Mouse (Mus musculus) macrophage (primary cell): ENCODE measurements around the gene Efna3. TPM values are rescaled to one million over a fixed set of nuclear protein-coding genes. Genes with fewer than 3 reads are reported as not detected.

ENCODE experiments used
- H3K27ac ChIP-seq: fragments of 350-480 bp; formaldehyde crosslinking; 2 replicates; pipeline ENCODE4 v1.9.0; 2021
- H3K36me3 ChIP-seq: fragments of 350-480 bp; formaldehyde crosslinking; 2 replicates; pipeline ENCODE4 v1.9.0; 2021; ENCODE audit errors: inconsistent target
- H3K4me3 ChIP-seq: fragments of 350-480 bp; formaldehyde crosslinking; 2 replicates; pipeline ENCODE4 v1.9.0; 2021; ENCODE audit errors: inconsistent target
- H3K79me2 ChIP-seq: fragments of 350-480 bp; formaldehyde crosslinking; 2 replicates; pipeline ENCODE4 v1.9.0; 2021; ENCODE audit errors: inconsistent target
- WGBS: methylation state at CpG from one replicate; pipeline ENCODE4 v1.1.7; 2026; ENCODE audit warnings: inconsistent platforms; ENCODE audit not compliant: missing documents; 5-methylcytosine and 5-hydroxymethylcytosine counted together
- polyA plus RNA-seq: library from polyadenylated mRNA; stranded (reverse); fragments of 250-400 nt; gene quantifications from 3 replicates; pipeline ENCODE4 v1.2.4, GENCODE M21; 2018; ENCODE audit warnings: inconsistent platforms

Gene Efna3
- polyA plus RNA-seq, 1 experiment from 2014 or later = not detected

GRCm38 (mm10) chr3:89278107-89278506 lies 44.7 kb downstream of the Efna3 start:
- Histone ChIP-seq H3K4me3 (no peak overlapping the region), H3K27ac (no peak overlapping the region)

DNA sequence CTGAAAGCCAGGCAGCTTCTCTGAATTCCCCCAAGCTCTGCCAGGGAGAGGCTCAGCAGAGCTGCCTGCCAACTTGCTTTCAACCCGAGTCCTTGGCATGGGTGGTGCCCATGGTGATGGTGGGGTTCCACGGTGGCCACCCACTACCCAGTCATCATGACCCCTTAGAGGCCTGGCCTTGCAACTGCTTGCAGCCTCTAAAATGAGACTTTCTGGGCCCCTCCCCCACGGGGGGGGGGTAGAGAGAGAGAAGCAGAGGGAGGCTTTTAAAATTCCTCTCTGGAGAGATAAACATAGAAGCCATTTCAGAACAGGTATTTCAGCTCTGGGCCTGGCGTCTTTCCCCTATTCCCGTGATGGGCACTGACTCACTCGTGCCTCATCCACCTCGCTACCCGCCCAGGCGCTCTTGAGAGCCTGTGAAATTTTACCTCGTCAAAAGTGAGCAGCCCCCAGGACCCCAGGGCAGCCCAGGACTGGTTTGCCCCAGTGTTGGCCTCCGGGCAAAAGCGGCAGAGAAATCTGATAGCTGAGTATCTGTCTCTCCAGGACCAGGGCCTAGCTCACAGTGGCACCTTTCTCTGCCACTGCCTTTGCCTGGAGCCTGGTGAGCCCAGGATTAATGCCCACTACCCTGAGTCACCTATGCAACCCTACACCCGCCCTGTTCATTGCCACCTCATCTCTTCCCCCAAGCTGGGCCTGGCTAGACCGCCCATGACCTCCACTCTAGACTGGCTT lies 45.3 kb downstream of the Efna3 start:
- Histone ChIP-seq H3K36me3 (no peaks in the 10 kb centered on the region), H3K27ac (no peak overlapping the region), H3K79me2 (no peaks in the 10 kb centered on the region), H3K4me3 (no peak overlapping the region)
- 76% methylated on average over 14 of the region's 14 CpGs for WGBS

More at GRCm38 (mm10) chr3:89278107-89278506, 44.7 kb downstream of the Efna3 start:
- 84% methylated on average over 7 of the region's 7 CpGs for WGBS
- Histone ChIP-seq H3K36me3 (no peaks in the 10 kb centered on the region), H3K79me2 (no peaks in the 10 kb centered on the region)

- H3K4me3 ChIP-seq = no peak overlapping the region
- WGBS = 95% methylated on average over 13 of the region's 13 CpGs
- H3K36me3 ChIP-seq = no peaks in the 10 kb centered on the region
- no peak overlapping the region for H3K27ac ChIP-seq
- no peaks in the 10 kb centered on the region for H3K79me2 ChIP-seq
Measured at GRCm38 (mm10) chr3:89276061-89276460, 46.7 kb downstream of the Efna3 start.

DNA sequence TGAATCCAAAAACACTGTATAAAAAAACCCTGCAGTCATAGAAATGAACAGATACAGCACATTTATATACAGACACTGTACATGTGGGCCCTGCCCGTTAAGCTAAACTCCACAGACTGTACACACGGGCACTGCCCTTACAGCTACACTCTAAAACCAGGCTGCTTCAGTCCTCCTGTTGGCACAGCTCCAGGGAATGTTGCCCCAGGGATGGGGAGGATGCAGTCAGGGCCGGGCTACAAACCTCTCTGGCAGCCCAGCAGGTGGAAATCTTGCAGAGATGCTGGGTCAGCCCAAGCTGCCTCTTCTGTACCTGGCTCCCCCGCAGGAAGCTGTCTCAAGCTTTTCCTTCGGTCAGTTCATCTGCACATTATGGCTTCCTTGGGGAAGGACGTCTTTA lies 51.0 kb downstream of the Efna3 start:
- Histone ChIP-seq H3K27ac (no peak overlapping the region), H3K79me2 (peaks cover 7% of the 10 kb centered on the region; the same call in 1 of the 2 replicates), H3K36me3 (no peaks in the 10 kb centered on the region), H3K4me3 (no peak overlapping the region)
- WGBS = 98% methylated on average over 6 of the region's 6 CpGs

DNA sequence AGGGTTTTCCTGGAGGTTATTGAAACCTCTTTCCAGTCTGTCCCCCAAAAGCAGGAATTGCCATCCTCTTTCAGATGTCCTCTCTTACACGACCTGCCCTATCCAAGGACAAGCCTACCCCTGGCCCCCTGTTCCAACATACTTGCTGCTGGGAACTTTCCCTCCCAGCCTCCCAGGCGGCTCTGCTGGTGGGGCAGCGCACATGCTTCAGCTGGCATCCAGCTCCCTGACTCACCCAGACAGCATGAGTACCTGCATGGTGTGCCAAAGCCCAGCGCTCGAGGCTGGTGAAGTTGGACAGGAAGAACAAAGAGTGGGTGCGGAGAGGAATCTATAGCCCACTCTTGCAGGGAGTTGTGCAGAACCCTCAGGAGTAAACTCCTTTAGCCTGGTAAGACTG lies 51.9 kb downstream of the Efna3 start:
- Histone ChIP-seq H3K36me3 (no peaks in the 10 kb centered on the region), H3K4me3 (peak overlapping the region; percentile 73; the same call in 1 of the 2 replicates), H3K27ac (no peak overlapping the region), H3K79me2 (peaks cover 11% of the 10 kb centered on the region; the same call in 1 of the 2 replicates)
- WGBS = 72% methylated on average over 6 of the region's 6 CpGs

DNA sequence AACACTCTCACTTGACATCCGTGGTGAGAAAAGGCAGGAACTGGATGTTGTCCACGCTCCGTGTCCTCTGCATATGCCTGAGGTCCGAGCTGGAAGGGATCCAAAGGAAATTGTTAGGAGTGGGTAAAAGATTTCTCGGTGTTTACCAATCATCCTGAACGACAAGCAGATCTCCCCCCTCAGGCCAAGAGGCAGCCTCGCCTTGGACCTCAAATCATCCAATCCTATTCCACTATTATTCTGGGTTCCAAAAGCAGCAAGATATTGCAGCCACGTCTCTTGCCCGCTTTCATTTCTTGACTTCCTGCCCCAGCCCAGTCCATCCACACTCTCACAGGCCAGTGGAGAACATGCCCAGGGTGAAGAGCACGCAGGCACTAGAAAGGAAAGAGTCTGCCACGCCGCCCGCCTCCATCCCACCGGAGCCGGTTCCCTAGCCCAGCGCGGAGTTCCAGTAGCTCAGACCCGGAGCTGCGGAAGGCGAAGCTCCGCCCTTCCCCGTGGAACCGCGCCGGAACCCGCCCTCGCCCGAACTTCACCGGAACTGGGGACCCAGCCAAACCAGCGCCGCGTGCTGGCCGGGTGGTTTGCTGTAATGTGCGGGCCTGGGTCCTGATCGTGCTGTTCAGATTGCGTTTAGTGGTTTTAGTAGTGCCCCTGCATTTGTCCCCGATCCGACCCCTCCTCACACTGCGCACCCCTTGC lies 52.6 kb downstream of the Efna3 start, which contains the start of gene Slc50a1:
Slc50a1 (minus strand) TSS at position 520 of the 705 bp plus-strand sequence.
- under 1% methylated on average over 39 of the region's 39 CpGs for WGBS
- no peaks in the 10 kb centered on the region for H3K36me3 ChIP-seq
- peak within 1 kb of the TSS; percentile 73 for H3K4me3 ChIP-seq
- H3K79me2 ChIP-seq = peaks cover 11% of the 10 kb centered on the region; the same call in 1 of the 2 replicates
- peak within 1 kb of the TSS; percentile 45; the same call in 1 of the 2 replicates for H3K27ac ChIP-seq

- Histone ChIP-seq H3K79me2 (peaks cover 11% of the 10 kb centered on the region; the same call in 1 of the 2 replicates), H3K36me3 (no peaks in the 10 kb centered on the region), H3K4me3 (no peak overlapping the region), H3K27ac (no peak overlapping the region)
- WGBS = 98% methylated on average over 8 of the region's 8 CpGs
Measured at GRCm38 (mm10) chr3:89268916-89269315, 53.8 kb downstream of the Efna3 start.

DNA sequence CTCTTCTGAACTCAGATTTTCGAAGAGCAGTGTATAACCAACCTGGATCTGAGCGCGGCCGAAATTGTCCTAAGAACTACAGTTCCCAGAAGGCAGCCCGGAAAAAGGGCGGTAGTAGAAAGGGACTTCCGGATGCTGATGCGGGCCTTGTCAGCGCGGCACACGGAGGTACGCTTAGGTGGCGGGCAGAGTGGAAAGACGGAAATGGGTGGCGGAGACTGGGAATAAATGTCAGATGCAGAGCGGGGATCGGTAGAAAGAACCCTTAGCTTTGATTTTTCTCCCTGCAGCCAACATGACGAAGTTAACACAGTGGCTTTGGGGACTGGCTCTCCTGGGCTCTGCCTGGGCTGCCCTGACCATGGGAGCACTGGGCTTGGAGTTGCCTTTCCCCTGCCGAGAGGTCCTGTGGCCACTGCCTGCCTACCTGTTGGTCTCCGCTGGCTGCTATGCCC lies 56.3 kb downstream of the Efna3 start:
- under 1% methylated on average over 20 of the region's 20 CpGs for WGBS
- H3K27ac ChIP-seq = peak overlapping the region; percentile 52

More for the DNA sequence above, 56.3 kb downstream of the Efna3 start:
- H3K36me3 ChIP-seq = no peaks in the 10 kb centered on the region
- H3K79me2 ChIP-seq = peaks cover 11% of the 10 kb centered on the region; the same call in 1 of the 2 replicates
- H3K4me3 ChIP-seq = peak overlapping the region; percentile 91

Other genes with a start within 250 kb of the Efna3 start
- gene Rusc1, start 229.7 kb downstream of the Efna3 start, polyA plus RNA-seq = 8.1 to 14.4 TPM (median 11.2 TPM) in 3 replicates
- gene Gm43738, start 221.9 kb downstream of the Efna3 start, polyA plus RNA-seq = not detected in 3 replicates
- 31.5 to 168 TPM (median 106 TPM) in 3 replicates for gene Fdps, start 221.0 kb downstream of the Efna3 start, polyA plus RNA-seq
- not detected in 3 replicates for gene Pklr, start 186.8 kb downstream of the Efna3 start, polyA plus RNA-seq
- 0.11 to 0.20 TPM (median 0.15 TPM) in 3 replicates for gene Hcn3, start 162.8 kb downstream of the Efna3 start, polyA plus RNA-seq
- gene Clk2, start 158.2 kb downstream of the Efna3 start, polyA plus RNA-seq = 19.9 to 35.6 TPM (median 25.1 TPM) in 3 replicates
- gene Scamp3, start 145.5 kb downstream of the Efna3 start, polyA plus RNA-seq = 79.6 to 84.3 TPM (median 80.5 TPM) in 3 replicates
- 1.1 to 4.4 TPM (median 1.9 TPM) in 3 replicates for gene Fam189b, start 139.8 kb downstream of the Efna3 start, polyA plus RNA-seq
- 205 to 294 TPM (median 220 TPM) in 3 replicates for gene Gba, start 120.0 kb downstream of the Efna3 start, polyA plus RNA-seq
- gene Thbs3, start 107.8 kb downstream of the Efna3 start, polyA plus RNA-seq = 0.17 to 0.68 TPM (median 0.34 TPM) in 3 replicates
- gene Mtx1, start 95.9 kb downstream of the Efna3 start, polyA plus RNA-seq = 55.2 to 102 TPM (median 79.3 TPM) in 3 replicates
- not detected in 3 replicates for gene Muc1, start 93.9 kb downstream of the Efna3 start, polyA plus RNA-seq
- 30.5 to 54.3 TPM (median 43.8 TPM) in 3 replicates for gene Krtcap2, start 77.0 kb downstream of the Efna3 start, polyA plus RNA-seq
- 0.22 TPM in 1 of 3 replicates, not detected in the others for gene Trim46, start 76.7 kb downstream of the Efna3 start, polyA plus RNA-seq
- gene Dpm3, start 63.6 kb downstream of the Efna3 start, polyA plus RNA-seq = 23.7 to 90.4 TPM (median 70.3 TPM) in 3 replicates
- gene Slc50a1, start 52.4 kb downstream of the Efna3 start, polyA plus RNA-seq = 18.0 to 31.9 TPM (median 31.9 TPM) in 3 replicates
- gene Efna1, start 41.8 kb downstream of the Efna3 start, polyA plus RNA-seq = 0.20 to 0.25 TPM in 2 of 3 replicates, not detected in the other
- not detected in 3 replicates for gene Efna4, start 15.1 kb upstream of the Efna3 start, polyA plus RNA-seq
- 143 to 250 TPM (median 157 TPM) in 3 replicates for gene Adam15, start 27.0 kb upstream of the Efna3 start, polyA plus RNA-seq
- not detected in 3 replicates for gene Dcst2, start 39.0 kb upstream of the Efna3 start, polyA plus RNA-seq
- gene Dcst1, start 42.3 kb upstream of the Efna3 start, polyA plus RNA-seq = not detected in 3 replicates
- gene Zbtb7b, start 71.8 kb upstream of the Efna3 start, polyA plus RNA-seq = 41.6 to 50.1 TPM (median 42.1 TPM) in 3 replicates
- not detected in 3 replicates for gene Lenep, start 79.8 kb upstream of the Efna3 start, polyA plus RNA-seq
- gene Flad1, start 88.9 kb upstream of the Efna3 start, polyA plus RNA-seq = 11.3 to 17.1 TPM (median 16.4 TPM) in 3 replicates
- 6.1 to 27.6 TPM (median 13.1 TPM) in 3 replicates for gene Cks1b, start 95.4 kb upstream of the Efna3 start, polyA plus RNA-seq
- gene Shc1, start 95.5 kb upstream of the Efna3 start, polyA plus RNA-seq = 32.7 to 33.3 TPM (median 32.9 TPM) in 3 replicates
- 7.7 to 18.5 TPM (median 16.4 TPM) in 3 replicates for gene Pygo2, start 107.2 kb upstream of the Efna3 start, polyA plus RNA-seq
- gene Pbxip1, start 113.7 kb upstream of the Efna3 start, polyA plus RNA-seq = 5.3 to 6.8 TPM (median 5.4 TPM) in 3 replicates
- gene Pmvk, start 131.6 kb upstream of the Efna3 start, polyA plus RNA-seq = 15.3 to 25.4 TPM (median 21.3 TPM) in 3 replicates
- gene Kcnn3, start 197.2 kb upstream of the Efna3 start, polyA plus RNA-seq = 0.02 to 0.03 TPM in 2 of 3 replicates, not detected in the other